Mouse (Mus musculus) hindbrain, embryonic 15.5 days (tissue): ENCODE results near the gene Palm3. TPM values are rescaled to one million over a fixed set of nuclear protein-coding genes. Genes with fewer than 3 reads are reported as not detected.
A peak's percentile ranks its signal among the peaks of the same experiment; 100 is the strongest.

Source experiments
- ATAC-seq: fragments of 200-750 bp; cut with Nextera tagmentation; 2 replicates; pipeline ENCODE4 v1.8.0; 2017; ENCODE audit warnings: low read depth, moderate number of reproducible peaks, moderate TSS enrichment; ENCODE audit not compliant: low FRiP score
- H3K27ac ChIP-seq: fragments of 300-500 bp; sonication (generic); replicated peaks from 2 replicates; pipeline ENCODE4 v1.5.1; 2015; ENCODE audit warnings: mild to moderate bottlenecking, inconsistent platforms
- H3K27me3 ChIP-seq: fragments of 300-500 bp; sonication (generic); 2 replicates; pipeline ENCODE4 v1.6.1; 2015; ENCODE audit warnings: control low read depth, inconsistent platforms
- H3K36me3 ChIP-seq: fragments of 300-500 bp; sonication (generic); 2 replicates; pipeline ENCODE4 v1.6.1; 2015; ENCODE audit warnings: control low read depth, inconsistent platforms
- H3K4me1 ChIP-seq: fragments of 300-500 bp; sonication (generic); replicated peaks from 2 replicates; pipeline ENCODE4 v1.6.1; 2015; ENCODE audit warnings: control low read depth, inconsistent platforms
- H3K4me2 ChIP-seq: fragments of 300-500 bp; sonication (generic); 2 replicates; pipeline ENCODE4 v1.6.1; 2015; ENCODE audit warnings: moderate library complexity, mild to moderate bottlenecking, inconsistent platforms
- H3K4me3 ChIP-seq: fragments of 300-500 bp; sonication (generic); 2 replicates; pipeline ENCODE4 v1.5.1; 2015; ENCODE audit warnings: mild to moderate bottlenecking, inconsistent platforms
- H3K9ac ChIP-seq: fragments of 300-500 bp; sonication (generic); 2 replicates; pipeline ENCODE4 v1.6.1; 2015; ENCODE audit warnings: inconsistent platforms
- H3K9me3 ChIP-seq: fragments of 300-500 bp; sonication (generic); 2 replicates; pipeline ENCODE4 v1.6.1; 2016; ENCODE audit warnings: control low read depth, inconsistent platforms
- WGBS: fragments of 180-500 bp; shearing (Covaris S2); methylation state at CpG from one replicate; pipeline ENCODE4 v1.1.7; 2015; 5-methylcytosine and 5-hydroxymethylcytosine counted together
- polyA plus RNA-seq: library from polyadenylated mRNA; unstranded; fragments of >200 nt; fragmentation: Nextera tagmentation; extraction: Ambion mirVana; gene quantifications from 2 replicates; pipeline ENCODE4 v1.2.1, GENCODE M21; 2015

Gene Palm3
- polyA plus RNA-seq, 1 experiment from 2014 or later: 8.8 TPM

- WGBS: 80% methylated on average over 2 of the region's 2 CpGs
- H3K4me1 ChIP-seq: peaks cover under 1% of the 10 kb centered on the region; the same call in 1 of the 2 replicates
- H3K4me2 ChIP-seq: no peak overlapping the region
- H3K9me3 ChIP-seq: no peaks in the 10 kb centered on the region
- no peak for ATAC-seq
- H3K27me3 ChIP-seq: no peaks in the 10 kb centered on the region
- no peak overlapping the region for H3K9ac ChIP-seq
- no peak overlapping the region for H3K4me3 ChIP-seq
- no peak overlapping the region for H3K27ac ChIP-seq
- H3K36me3 ChIP-seq: no peaks in the 10 kb centered on the region
These were observed 39.0 kb downstream of the Palm3 start for GRCm38 (mm10) chr8:84060245-84060644.

- 79% methylated on average over 8 of the region's 8 CpGs for WGBS
These were observed 42.8 kb downstream of the Palm3 start for GRCm38 (mm10) chr8:84063861-84064610.

GRCm38 (mm10) chr8:84065037-84065436 lies 43.8 kb downstream of the Palm3 start, which contains the start of gene Gm10643:
Gene Gm10643, minus strand, starts transcription at chr8:84065137.
- Histone ChIP-seq H3K9me3 (no peaks in the 10 kb centered on the region), H3K4me3 (peak within 1 kb of the TSS; percentile 78), H3K27me3 (no peaks in the 10 kb centered on the region), H3K9ac (peak within 1 kb of the TSS; percentile 77), H3K36me3 (no peaks in the 10 kb centered on the region), H3K4me2 (peak within 1 kb of the TSS; percentile 87), H3K4me1 (peaks cover 34% of the 10 kb centered on the region), H3K27ac (peak within 1 kb of the TSS; percentile 81)
- no peak for ATAC-seq
- WGBS: 89% methylated on average over 1 of the region's 1 CpGs

More at GRCm38 (mm10) chr8:84063861-84064610, 42.8 kb downstream of the Palm3 start:
- Histone ChIP-seq H3K4me1 (peaks cover 24% of the 10 kb centered on the region), H3K4me2 (no peak overlapping the region), H3K4me3 (no peak overlapping the region), H3K27ac (no peak overlapping the region), H3K9ac (no peak overlapping the region), H3K9me3 (no peaks in the 10 kb centered on the region), H3K36me3 (no peaks in the 10 kb centered on the region), H3K27me3 (no peaks in the 10 kb centered on the region)
- ATAC-seq: no peak

GRCm38 (mm10) chr8:84065457-84066072 lies 44.3 kb downstream of the Palm3 start:
- H3K4me2 ChIP-seq: peak overlapping the region; percentile 87
- WGBS: 18% methylated on average over 5 of the region's 5 CpGs
- H3K27me3 ChIP-seq: no peaks in the 10 kb centered on the region
- peaks cover 39% of the 10 kb centered on the region for H3K4me1 ChIP-seq
- H3K9me3 ChIP-seq: no peaks in the 10 kb centered on the region
- H3K4me3 ChIP-seq: peak overlapping the region; percentile 78
- H3K9ac ChIP-seq: peak overlapping the region; percentile 77
- H3K36me3 ChIP-seq: no peaks in the 10 kb centered on the region
- H3K27ac ChIP-seq: peak overlapping the region; percentile 81
- no peak for ATAC-seq

- under 1% methylated on average over 51 of the region's 51 CpGs for WGBS
- peak within 1 kb of the TSS; percentile 78 for H3K4me3 ChIP-seq
- ATAC-seq: peak; percentile 98
These were observed 45.1 kb downstream of the Palm3 start, which contains the start of gene Rfx1 for GRCm38 (mm10) chr8:84066291-84066930. Gene Rfx1, plus strand, starts transcription at chr8:84066834.

GRCm38 (mm10) chr8:84067047-84067573 lies 45.8 kb downstream of the Palm3 start:
- under 1% methylated on average over 47 of the region's 58 CpGs for WGBS
- H3K4me1 ChIP-seq: peaks cover 49% of the 10 kb centered on the region

More at GRCm38 (mm10) chr8:84066291-84066930, 45.1 kb downstream of the Palm3 start, which contains the start of gene Rfx1:
- Histone ChIP-seq H3K36me3 (no peaks in the 10 kb centered on the region), H3K27ac (peak within 1 kb of the TSS; percentile 96), H3K9me3 (no peaks in the 10 kb centered on the region), H3K9ac (peak within 1 kb of the TSS; percentile 78), H3K4me2 (peak within 1 kb of the TSS; percentile 87), H3K4me1 (peaks cover 42% of the 10 kb centered on the region), H3K27me3 (no peaks in the 10 kb centered on the region)

GRCm38 (mm10) chr8:84067911-84068310 lies 46.6 kb downstream of the Palm3 start:
- ATAC-seq: no peak
- H3K4me1 ChIP-seq: peaks cover 57% of the 10 kb centered on the region
- H3K9ac ChIP-seq: no peak overlapping the region
- H3K36me3 ChIP-seq: no peaks in the 10 kb centered on the region
- H3K9me3 ChIP-seq: no peaks in the 10 kb centered on the region
- no peaks in the 10 kb centered on the region for H3K27me3 ChIP-seq
- peak overlapping the region; percentile 56 for H3K4me2 ChIP-seq
- WGBS: 79% methylated on average over 7 of the region's 7 CpGs
- no peak overlapping the region for H3K27ac ChIP-seq
- H3K4me3 ChIP-seq: peak overlapping the region; percentile 78

More at GRCm38 (mm10) chr8:84067047-84067573, 45.8 kb downstream of the Palm3 start:
- peak overlapping the region; percentile 56 for H3K4me2 ChIP-seq
- peak overlapping the region; percentile 78 for H3K9ac ChIP-seq
- H3K9me3 ChIP-seq: no peaks in the 10 kb centered on the region
- peak; percentile 66 for ATAC-seq
- peak overlapping the region; percentile 96 for H3K27ac ChIP-seq
- H3K36me3 ChIP-seq: no peaks in the 10 kb centered on the region
- H3K27me3 ChIP-seq: no peaks in the 10 kb centered on the region
- peak overlapping the region; percentile 78 for H3K4me3 ChIP-seq

DNA sequence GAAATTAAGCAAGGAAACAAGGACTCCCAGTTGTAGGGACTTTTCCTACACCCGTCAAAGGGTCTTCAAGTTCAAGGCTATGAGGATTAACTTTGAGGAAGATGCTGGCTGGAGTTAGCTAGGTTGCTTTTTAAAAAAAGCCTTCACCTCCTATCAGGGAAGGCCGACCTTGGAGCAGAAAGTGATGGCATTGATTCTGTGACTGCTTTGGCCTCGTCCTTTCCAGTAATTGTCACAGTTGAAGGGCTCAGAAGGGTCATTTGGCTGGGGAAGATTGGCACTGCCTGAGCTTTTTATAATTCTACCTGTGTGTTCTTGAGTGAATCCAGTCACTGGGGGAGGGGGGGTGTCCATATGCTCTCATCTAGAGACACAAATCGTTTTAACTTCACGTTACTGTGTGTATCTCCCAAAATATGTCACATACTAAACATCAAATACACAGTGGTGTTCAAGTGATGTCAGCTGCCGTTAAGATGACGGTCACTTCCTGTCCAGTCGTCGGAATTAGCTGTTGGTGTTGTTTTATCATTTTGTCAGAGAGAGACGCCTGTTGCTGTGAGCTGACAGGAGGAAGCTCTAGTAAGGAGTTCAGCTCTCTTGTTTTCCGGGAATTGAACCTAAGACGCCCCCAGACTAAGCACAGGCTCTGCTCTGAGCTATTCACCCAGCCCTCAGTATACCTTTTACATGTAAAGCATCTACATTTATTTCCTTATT lies 47.2 kb downstream of the Palm3 start:
- 0 out of 2 replicates have a peak overlapping the region, but pooled peaks have one; percentile 78 for H3K4me3 ChIP-seq
- no peak for ATAC-seq
- WGBS: 78% methylated on average over 12 of the region's 12 CpGs

DNA sequence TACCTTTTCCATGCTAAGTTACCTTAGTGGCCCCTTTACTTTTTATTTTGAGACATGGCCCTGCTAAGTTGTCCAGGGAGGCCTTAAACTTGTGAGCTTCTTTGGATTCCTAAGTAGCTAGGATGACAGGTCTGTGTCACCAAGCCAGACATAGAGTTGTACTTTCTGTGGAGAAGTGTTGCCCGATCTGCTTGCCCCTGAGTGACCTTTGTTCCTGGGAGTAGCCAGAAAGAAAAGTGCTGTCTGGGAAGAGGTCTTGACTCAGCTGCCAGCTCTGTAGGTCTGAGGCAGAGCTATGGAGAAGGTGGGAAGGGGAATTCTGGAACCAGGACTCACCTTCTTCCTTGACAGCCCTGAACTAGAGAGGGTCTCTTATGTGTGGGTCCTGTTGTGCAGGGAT lies 47.9 kb downstream of the Palm3 start:
- Histone ChIP-seq H3K27ac (0 out of 2 replicates have a peak overlapping the region, but pooled peaks have one; percentile 37), H3K9ac (no peak overlapping the region), H3K36me3 (no peaks in the 10 kb centered on the region), H3K4me3 (no peak overlapping the region), H3K4me1 (peaks cover 69% of the 10 kb centered on the region), H3K9me3 (no peaks in the 10 kb centered on the region), H3K4me2 (no peak overlapping the region), H3K27me3 (no peaks in the 10 kb centered on the region)
- ATAC-seq: no peak
- WGBS: 45% methylated on average over 1 of the region's 1 CpGs

More for the DNA sequence above, 47.2 kb downstream of the Palm3 start:
- Histone ChIP-seq H3K36me3 (no peaks in the 10 kb centered on the region), H3K4me1 (peaks cover 62% of the 10 kb centered on the region), H3K27ac (no peak overlapping the region), H3K9me3 (no peaks in the 10 kb centered on the region), H3K4me2 (peak overlapping the region; percentile 56), H3K9ac (no peak overlapping the region), H3K27me3 (no peaks in the 10 kb centered on the region)

DNA sequence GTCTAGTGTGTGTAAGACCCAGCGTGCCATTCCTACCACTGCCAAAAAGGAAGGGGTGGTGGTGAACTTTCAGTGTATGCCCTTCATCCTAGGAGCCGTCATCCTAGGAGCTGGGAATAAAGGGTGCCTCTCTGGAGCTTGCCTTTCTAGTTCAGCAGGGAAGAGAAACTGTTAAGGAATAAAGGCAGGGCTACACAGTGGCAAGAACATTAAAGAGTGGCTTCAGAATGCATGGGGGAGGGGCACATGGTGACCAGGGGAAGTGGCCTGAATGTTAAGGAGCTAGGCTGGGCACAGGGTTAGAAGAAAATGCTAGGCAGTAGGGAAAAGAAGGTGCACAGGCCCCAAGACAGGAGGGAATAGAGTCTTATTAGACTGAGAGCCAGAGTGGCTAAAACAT lies 48.5 kb downstream of the Palm3 start:
- H3K4me3 ChIP-seq: no peak overlapping the region
- no peak overlapping the region for H3K4me2 ChIP-seq
- 0 out of 2 replicates have a peak, but pooled peaks cover under 1% of the 10 kb centered on the region for H3K36me3 ChIP-seq
- no peaks in the 10 kb centered on the region for H3K9me3 ChIP-seq
- peak overlapping the region; percentile 37; the same call in 1 of the 2 replicates for H3K27ac ChIP-seq
- no peak overlapping the region for H3K9ac ChIP-seq
- H3K27me3 ChIP-seq: no peaks in the 10 kb centered on the region
- no peak for ATAC-seq
- WGBS: 38% methylated on average over 2 of the region's 2 CpGs
- H3K4me1 ChIP-seq: peaks cover 70% of the 10 kb centered on the region

GRCm38 (mm10) chr8:84070241-84070640 lies 49.0 kb downstream of the Palm3 start:
- no peak overlapping the region for H3K4me3 ChIP-seq
- 0 out of 2 replicates have a peak, but pooled peaks cover 2% of the 10 kb centered on the region for H3K36me3 ChIP-seq
- no peak overlapping the region for H3K9ac ChIP-seq
- no peak for ATAC-seq
- no peak overlapping the region for H3K4me2 ChIP-seq
- H3K9me3 ChIP-seq: no peaks in the 10 kb centered on the region
- 87% methylated on average over 5 of the region's 5 CpGs for WGBS
- H3K4me1 ChIP-seq: peaks cover 70% of the 10 kb centered on the region
- H3K27ac ChIP-seq: peak overlapping the region; percentile 37; the same call in 1 of the 2 replicates
- no peaks in the 10 kb centered on the region for H3K27me3 ChIP-seq
